Mouse (Mus musculus): ENCODE results near the gene Wwc1. TPM values are rescaled to one million over a fixed set of nuclear protein-coding genes. Genes with fewer than 3 reads are reported as not detected.

Gene Wwc1
- polyA plus RNA-seq, 1 experiment: 0.16 TPM

DNA sequence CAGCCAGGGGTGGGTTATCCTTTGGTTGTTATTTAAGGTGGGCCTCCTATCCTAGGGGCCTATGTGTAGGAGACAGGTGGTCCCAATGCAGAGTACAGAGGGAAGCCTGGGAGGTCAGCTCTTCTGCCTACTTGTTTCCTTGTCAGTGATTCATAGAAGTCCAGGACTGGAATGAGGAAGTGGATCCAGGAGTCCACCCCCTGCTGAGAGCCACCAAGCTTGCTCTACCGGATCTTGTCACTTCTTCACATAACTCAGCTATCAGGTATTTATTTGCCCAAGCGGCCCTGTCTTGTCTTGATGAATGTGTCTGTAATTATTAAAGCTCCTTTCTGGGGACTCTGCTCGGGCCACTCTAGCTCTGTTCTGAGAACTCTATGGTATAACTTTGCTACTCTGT lies 24.8 kb downstream of the Wwc1 start:
- H3K4me1 ChIP-seq (ENCODE audit: control insufficient read depth, insufficient read depth, low read length): no peaks in the 10 kb centered on the region
- no peak overlapping the region for H3K27ac ChIP-seq (ENCODE audit: insufficient read depth, low read depth, low read length)
- H3K4me3 ChIP-seq (ENCODE audit: insufficient read depth, low read length): no peak overlapping the region
- no peak for TF ChIP-seq CTCF (IDR thresholded peaks at IDR 0.05; ENCODE audit: low read depth, low read length)
- no peak for TF ChIP-seq POLR2A (IDR thresholded peaks at IDR 0.05; ENCODE audit: borderline replicate concordance, low read depth, low read length)

- no peak overlapping the region for H3K4me3 ChIP-seq (ENCODE audit: insufficient read depth, low read length)
- H3K4me1 ChIP-seq (ENCODE audit: control insufficient read depth, insufficient read depth, low read length): no peaks in the 10 kb centered on the region
- no peak overlapping the region for H3K27ac ChIP-seq (ENCODE audit: insufficient read depth, low read depth, low read length)
- TF ChIP-seq CTCF (IDR thresholded peaks at IDR 0.05; ENCODE audit: low read depth, low read length) (no peak), POLR2A (IDR thresholded peaks at IDR 0.05; ENCODE audit: borderline replicate concordance, low read depth, low read length) (no peak)
Observed at GRCm38 (mm10) chr11:35953179-35953578, 27.1 kb downstream of the Wwc1 start.

GRCm38 (mm10) chr11:35951727-35952065 lies 28.6 kb downstream of the Wwc1 start:
- no peak for TF ChIP-seq CTCF (IDR thresholded peaks at IDR 0.05; ENCODE audit: low read depth, low read length)
- H3K27ac ChIP-seq (ENCODE audit: insufficient read depth, low read depth, low read length): no peak overlapping the region
- no peaks in the 10 kb centered on the region for H3K4me1 ChIP-seq (ENCODE audit: control insufficient read depth, insufficient read depth, low read length)
- no peak overlapping the region for H3K4me3 ChIP-seq (ENCODE audit: insufficient read depth, low read length)

- H3K27ac ChIP-seq (ENCODE audit: insufficient read depth, low read depth, low read length): no peak overlapping the region
Observed at GRCm38 (mm10) chr11:35951058-35951726, 29.1 kb downstream of the Wwc1 start.

DNA sequence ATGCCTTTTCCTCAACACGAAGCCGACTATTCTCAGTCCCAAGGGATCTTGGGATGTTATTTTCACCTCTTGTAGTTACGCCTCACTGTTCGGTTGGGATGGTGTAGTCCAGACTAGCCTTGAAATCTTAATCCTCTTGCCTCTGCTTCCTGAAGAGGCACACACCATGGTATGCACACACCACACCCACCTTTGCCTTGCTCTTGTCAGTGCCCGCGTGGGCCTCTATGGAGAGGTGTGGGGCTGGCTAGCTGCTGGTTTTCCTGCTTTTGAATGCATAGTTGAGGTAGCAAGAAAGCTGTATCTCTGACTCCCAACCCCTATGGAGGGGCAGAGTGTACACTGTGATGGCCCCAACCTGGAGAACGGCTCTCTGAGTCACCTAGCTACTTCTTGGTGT lies 29.9 kb downstream of the Wwc1 start:
- TF ChIP-seq CTCF (IDR thresholded peaks at IDR 0.05; ENCODE audit: low read depth, low read length) (no peak), POLR2A (IDR thresholded peaks at IDR 0.05; ENCODE audit: borderline replicate concordance, low read depth, low read length) (no peak)
- no peak overlapping the region for H3K27ac ChIP-seq (ENCODE audit: insufficient read depth, low read depth, low read length)

More at GRCm38 (mm10) chr11:35951058-35951726, 29.1 kb downstream of the Wwc1 start:
- H3K4me1 ChIP-seq (ENCODE audit: control insufficient read depth, insufficient read depth, low read length): no peaks in the 10 kb centered on the region
- no peak for TF ChIP-seq CTCF (IDR thresholded peaks at IDR 0.05; ENCODE audit: low read depth, low read length)
- TF ChIP-seq POLR2A (IDR thresholded peaks at IDR 0.05; ENCODE audit: borderline replicate concordance, low read depth, low read length): no peak
- no peak overlapping the region for H3K4me3 ChIP-seq (ENCODE audit: insufficient read depth, low read length)

GRCm38 (mm10) chr11:35950011-35950410 lies 30.3 kb downstream of the Wwc1 start:
- no peak for TF ChIP-seq CTCF (IDR thresholded peaks at IDR 0.05; ENCODE audit: low read depth, low read length)
- no peak for TF ChIP-seq POLR2A (IDR thresholded peaks at IDR 0.05; ENCODE audit: borderline replicate concordance, low read depth, low read length)
- no peak overlapping the region for H3K27ac ChIP-seq (ENCODE audit: insufficient read depth, low read depth, low read length)
- no peaks in the 10 kb centered on the region for H3K4me1 ChIP-seq (ENCODE audit: control insufficient read depth, insufficient read depth, low read length)
- no peak overlapping the region for H3K4me3 ChIP-seq (ENCODE audit: insufficient read depth, low read length)

More for the DNA sequence above, 29.9 kb downstream of the Wwc1 start:
- Histone ChIP-seq H3K4me1 (ENCODE audit: control insufficient read depth, insufficient read depth, low read length) (no peaks in the 10 kb centered on the region), H3K4me3 (ENCODE audit: insufficient read depth, low read length) (no peak overlapping the region)

- Histone ChIP-seq H3K4me3 (ENCODE audit: insufficient read depth, low read length) (no peak overlapping the region), H3K27ac (ENCODE audit: insufficient read depth, low read depth, low read length) (no peak overlapping the region), H3K4me1 (ENCODE audit: control insufficient read depth, insufficient read depth, low read length) (no peaks in the 10 kb centered on the region)
- TF ChIP-seq CTCF (IDR thresholded peaks at IDR 0.05; ENCODE audit: low read depth, low read length) (no peak), POLR2A (IDR thresholded peaks at IDR 0.05; ENCODE audit: borderline replicate concordance, low read depth, low read length) (no peak)
Observed at GRCm38 (mm10) chr11:35948457-35948881, 31.9 kb downstream of the Wwc1 start.

- Histone ChIP-seq H3K4me3 (ENCODE audit: insufficient read depth, low read length) (no peak overlapping the region), H3K27ac (ENCODE audit: insufficient read depth, low read depth, low read length) (no peak overlapping the region), H3K4me1 (ENCODE audit: control insufficient read depth, insufficient read depth, low read length) (no peaks in the 10 kb centered on the region)
- TF ChIP-seq CTCF (IDR thresholded peaks at IDR 0.05; ENCODE audit: low read depth, low read length) (no peak), POLR2A (IDR thresholded peaks at IDR 0.05; ENCODE audit: borderline replicate concordance, low read depth, low read length) (no peak)
Observed at GRCm38 (mm10) chr11:35947944-35948343, 32.4 kb downstream of the Wwc1 start.

- TF ChIP-seq CTCF (IDR thresholded peaks at IDR 0.05; ENCODE audit: low read depth, low read length) (no peak), POLR2A (IDR thresholded peaks at IDR 0.05; ENCODE audit: borderline replicate concordance, low read depth, low read length) (no peak)
- H3K4me3 ChIP-seq (ENCODE audit: insufficient read depth, low read length): no peak overlapping the region
- no peak overlapping the region for H3K27ac ChIP-seq (ENCODE audit: insufficient read depth, low read depth, low read length)
- no peaks in the 10 kb centered on the region for H3K4me1 ChIP-seq (ENCODE audit: control insufficient read depth, insufficient read depth, low read length)
Observed at GRCm38 (mm10) chr11:35945187-35945586, 35.1 kb downstream of the Wwc1 start.

DNA sequence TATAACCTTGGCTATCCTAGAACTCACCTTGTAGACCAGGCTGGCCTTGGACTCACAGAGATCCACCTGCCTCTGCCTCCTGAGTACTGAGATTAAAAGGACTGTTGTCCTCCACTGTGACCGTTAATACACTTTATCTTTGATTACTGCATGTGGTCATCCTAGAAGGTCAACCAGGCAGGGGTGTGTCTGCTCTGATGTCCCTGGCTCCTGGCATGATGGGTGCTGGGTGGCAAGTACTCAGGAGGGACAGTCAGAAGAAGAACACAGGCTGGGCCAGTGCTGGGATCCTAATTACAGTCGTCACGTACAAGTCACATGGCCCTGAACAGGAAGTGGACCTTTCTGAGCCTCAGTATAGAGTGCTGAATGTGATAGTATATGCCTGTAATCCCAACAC lies 38.7 kb downstream of the Wwc1 start:
- TF ChIP-seq CTCF (IDR thresholded peaks at IDR 0.05; ENCODE audit: low read depth, low read length) (no peak), POLR2A (IDR thresholded peaks at IDR 0.05; ENCODE audit: borderline replicate concordance, low read depth, low read length) (no peak)
- no peak overlapping the region for H3K27ac ChIP-seq (ENCODE audit: insufficient read depth, low read depth, low read length)
- no peaks in the 10 kb centered on the region for H3K4me1 ChIP-seq (ENCODE audit: control insufficient read depth, insufficient read depth, low read length)
- no peak overlapping the region for H3K4me3 ChIP-seq (ENCODE audit: insufficient read depth, low read length)

GRCm38 (mm10) chr11:35941064-35941463 lies 39.3 kb downstream of the Wwc1 start:
- no peak overlapping the region for H3K27ac ChIP-seq (ENCODE audit: insufficient read depth, low read depth, low read length)
- TF ChIP-seq POLR2A (IDR thresholded peaks at IDR 0.05; ENCODE audit: borderline replicate concordance, low read depth, low read length) (no peak), CTCF (IDR thresholded peaks at IDR 0.05; ENCODE audit: low read depth, low read length) (no peak)
- no peaks in the 10 kb centered on the region for H3K4me1 ChIP-seq (ENCODE audit: control insufficient read depth, insufficient read depth, low read length)
- no peak overlapping the region for H3K4me3 ChIP-seq (ENCODE audit: insufficient read depth, low read length)

Measured in bone marrow macrophage, adult 2 months (primary cell).